Mouse (Mus musculus): Measurements from ENCODE around the gene Tgfbr1. TPM values are rescaled to one million over a fixed set of nuclear protein-coding genes. Genes with fewer than 3 reads are reported as not detected.

Tgfbr1 gene
- total RNA-seq, 2 experiments from 2014 or later = 22.9 to 27.8 TPM

Other genes with a start within 250 kb of the Tgfbr1 start
- not detected in 2 replicates for gene Col15a1, start 145.1 kb upstream of the Tgfbr1 start, total RNA-seq (2015)
- 0.04 TPM in 1 of 2 replicates, not detected in the other for gene Col15a1, start 145.1 kb upstream of the Tgfbr1 start, total RNA-seq (2017)
- 11.5 and 19.1 TPM in 2 replicates for gene Alg2, start 121.1 kb downstream of the Tgfbr1 start, total RNA-seq (2015)
- gene Alg2, start 121.1 kb downstream of the Tgfbr1 start, total RNA-seq (2017) = 7.9 and 10.8 TPM in 2 replicates
- gene Sec61b, start 121.4 kb downstream of the Tgfbr1 start, total RNA-seq (2015) = 382 and 449 TPM in 2 replicates
- 285 and 302 TPM in 2 replicates for gene Sec61b, start 121.4 kb downstream of the Tgfbr1 start, total RNA-seq (2017)